Mouse (Mus musculus): ENCODE results near the gene Cask.

Cask gene

DNA sequence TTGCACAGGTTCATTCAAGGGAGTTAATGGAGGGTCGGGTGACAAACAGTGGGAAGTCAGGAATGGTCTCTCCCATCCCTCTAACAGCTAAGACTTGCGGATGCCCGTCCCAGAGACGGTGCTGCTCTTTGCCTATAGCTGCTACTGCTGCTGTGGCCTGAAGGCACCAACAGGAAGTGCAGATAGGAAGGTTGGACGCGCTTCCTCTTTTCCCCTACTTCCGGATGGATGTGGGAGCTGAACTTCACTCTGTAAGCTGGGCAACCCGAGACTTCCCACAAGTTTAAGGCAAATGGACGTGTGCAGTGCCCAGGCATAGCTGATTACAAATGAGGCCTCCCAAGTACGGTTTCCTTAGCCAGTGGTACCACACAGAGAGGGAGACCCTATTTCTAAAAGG, 333.1 kb downstream of the Cask start:
- DNase-seq (ENCODE audit: low spot score), result no peak

GRCm38 (mm10) chrX:13516451-13516850, 334.7 kb downstream of the Cask start:
- no peak for DNase-seq (ENCODE audit: low spot score)

- no peak for DNase-seq (ENCODE audit: low spot score)
Observed at GRCm38 (mm10) chrX:13513864-13514263, 337.3 kb downstream of the Cask start.

DNA sequence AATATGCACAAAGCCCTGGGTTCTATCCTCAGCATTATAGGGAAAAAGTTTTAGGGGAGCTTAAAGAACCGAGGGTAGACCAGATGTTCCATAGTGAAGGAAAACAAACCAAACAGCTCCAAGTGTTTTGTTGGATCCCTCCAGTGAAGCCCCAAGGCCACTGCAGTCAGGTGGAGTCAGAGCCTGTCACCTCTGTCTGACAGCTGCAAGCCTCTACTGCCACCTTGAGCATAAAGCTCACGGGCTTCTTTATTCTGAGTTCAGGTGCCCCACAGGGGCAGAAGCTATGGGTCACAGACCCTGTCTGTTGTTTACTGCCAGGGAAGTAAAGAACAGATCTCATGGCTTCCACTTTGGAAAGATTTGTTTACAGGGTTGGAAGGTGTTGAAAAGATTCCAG, 338.0 kb downstream of the Cask start:
- DNase-seq (ENCODE audit: low spot score), result no peak

- DNase-seq (ENCODE audit: low spot score), result no peak
Observed at GRCm38 (mm10) chrX:13506376-13506775, 344.8 kb downstream of the Cask start.

DNA sequence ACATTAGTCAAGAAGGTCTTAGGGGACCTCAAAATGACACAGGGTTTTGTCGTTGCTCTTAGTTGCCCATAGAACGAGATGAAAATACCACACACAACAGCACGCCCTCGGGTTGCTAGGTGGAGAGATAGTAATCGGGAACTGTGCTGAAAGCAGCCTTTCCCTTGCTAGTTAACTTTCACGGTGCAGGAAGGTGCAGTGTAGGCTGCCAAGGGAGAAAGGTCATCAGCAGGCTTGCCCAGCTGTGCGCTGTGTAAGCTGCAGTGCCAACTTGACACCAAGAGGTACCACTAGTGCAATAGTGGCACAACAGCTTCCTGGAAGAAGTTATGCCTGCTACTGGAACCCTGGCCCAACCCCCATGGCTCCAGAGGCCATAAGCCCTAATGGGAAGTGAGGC, 346.8 kb downstream of the Cask start:
- no peak for DNase-seq (ENCODE audit: low spot score)

- DNase-seq (ENCODE audit: low spot score), result no peak
Observed at GRCm38 (mm10) chrX:13502862-13503375, 348.2 kb downstream of the Cask start.

DNA sequence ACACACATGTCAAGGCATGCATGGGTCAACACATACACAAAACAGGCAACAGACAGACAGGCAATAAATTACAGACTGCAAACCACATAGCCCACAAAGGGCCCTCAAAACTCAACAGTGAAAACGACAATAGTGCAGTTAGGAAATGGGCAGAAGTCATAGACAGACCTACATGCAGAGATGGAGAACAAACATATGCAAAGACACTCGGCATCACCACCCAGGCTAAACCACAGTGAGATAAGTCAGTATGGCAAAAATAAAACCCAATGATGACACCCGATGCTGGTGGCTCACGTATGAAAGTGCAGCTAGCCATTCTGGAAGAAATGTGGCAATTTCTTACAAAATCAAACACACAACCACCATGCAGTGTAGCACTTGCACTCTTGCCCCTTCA, 350.9 kb downstream of the Cask start:
- no peak for DNase-seq (ENCODE audit: low spot score)

DNA sequence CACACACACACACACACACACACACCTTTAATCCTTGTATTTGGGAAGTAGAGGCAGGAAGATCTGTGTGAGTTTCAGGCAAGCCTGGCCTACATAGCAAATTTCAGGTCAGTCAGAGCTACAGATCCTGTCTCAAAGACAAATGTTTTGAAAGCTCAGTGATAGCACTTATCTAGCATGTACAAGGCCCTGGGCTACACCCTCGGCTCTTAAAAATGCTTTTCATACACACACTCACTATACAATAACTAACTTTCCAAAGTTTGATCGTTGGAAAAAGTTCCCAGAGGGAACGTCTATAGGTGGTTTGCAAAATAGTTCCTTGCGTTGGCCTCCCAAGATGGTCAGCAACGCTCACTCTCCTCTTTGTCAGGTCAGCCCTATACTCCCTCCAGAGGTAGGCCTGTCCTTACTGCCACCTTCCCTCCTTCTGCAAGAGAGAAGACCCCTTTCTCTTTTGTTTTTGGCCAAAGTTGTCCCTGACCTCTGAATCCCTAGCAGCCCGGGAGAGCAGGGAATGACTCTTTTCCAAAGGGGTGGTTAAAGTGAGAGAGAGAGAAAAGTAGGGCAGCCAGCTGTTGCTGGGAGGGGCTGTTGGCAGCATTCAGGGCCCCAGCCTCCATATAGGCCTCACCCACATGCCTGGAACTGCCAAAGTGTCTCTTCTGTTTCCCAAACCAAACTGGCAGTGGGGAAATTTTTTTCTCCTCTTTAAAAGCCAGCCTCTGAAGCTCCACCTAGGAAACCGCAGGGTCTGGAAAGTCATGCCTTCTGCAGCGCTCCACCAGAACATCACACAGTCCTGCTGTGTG, 356.1 kb downstream of the Cask start:
- DNase-seq (ENCODE audit: low spot score), result no peak

DNA sequence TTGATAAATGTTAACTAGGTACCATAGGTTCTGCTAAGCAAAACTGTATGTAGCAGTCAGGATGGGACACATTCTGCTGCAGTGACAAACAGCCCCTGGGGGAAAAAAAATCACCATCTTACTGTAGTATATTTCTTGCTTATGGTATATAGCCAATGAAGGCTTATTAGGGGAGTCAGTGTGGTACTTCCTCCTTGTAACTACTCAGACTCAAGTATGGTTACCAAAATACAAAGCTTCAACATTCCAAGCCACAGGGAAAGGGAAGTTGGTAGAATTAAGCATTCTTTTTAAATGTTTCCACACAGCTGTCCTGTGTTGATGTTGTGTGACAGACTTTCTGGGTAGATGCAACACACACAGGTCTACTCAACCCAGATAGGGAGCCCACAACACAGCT, 358.2 kb downstream of the Cask start:
- no peak for DNase-seq (ENCODE audit: low spot score)

DNA sequence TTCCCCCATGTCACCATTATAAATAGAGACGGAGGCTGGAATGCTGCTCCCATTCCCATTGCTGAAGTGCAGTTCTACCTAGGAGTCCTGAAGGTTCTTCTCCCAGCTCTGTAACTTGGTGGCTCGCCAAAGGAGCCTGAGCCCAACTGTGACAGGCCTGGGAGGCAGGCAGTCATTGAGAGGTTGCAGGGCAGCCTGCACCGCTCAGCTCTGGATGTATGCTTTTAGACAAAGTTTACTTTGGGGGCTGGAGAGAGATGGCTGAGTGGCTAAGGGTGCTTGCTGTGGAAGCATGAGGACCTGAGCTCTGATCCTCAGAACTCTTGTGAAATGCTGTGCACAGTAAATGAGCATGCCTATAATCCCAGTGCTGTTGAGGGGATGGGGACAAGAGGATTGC, 360.2 kb downstream of the Cask start:
- DNase-seq (ENCODE audit: low spot score), result no peak

GRCm38 (mm10) chrX:13489761-13490160, 361.4 kb downstream of the Cask start:
- DNase-seq (ENCODE audit: low spot score), result no peak

GRCm38 (mm10) chrX:13489001-13489400, 362.2 kb downstream of the Cask start:
- no peak for DNase-seq (ENCODE audit: low spot score)

- DNase-seq (ENCODE audit: low spot score), result no peak
Observed at GRCm38 (mm10) chrX:13484447-13484846, 366.7 kb downstream of the Cask start.

GRCm38 (mm10) chrX:13482576-13482975, 368.6 kb downstream of the Cask start:
- DNase-seq (ENCODE audit: low spot score), result no peak

DNA sequence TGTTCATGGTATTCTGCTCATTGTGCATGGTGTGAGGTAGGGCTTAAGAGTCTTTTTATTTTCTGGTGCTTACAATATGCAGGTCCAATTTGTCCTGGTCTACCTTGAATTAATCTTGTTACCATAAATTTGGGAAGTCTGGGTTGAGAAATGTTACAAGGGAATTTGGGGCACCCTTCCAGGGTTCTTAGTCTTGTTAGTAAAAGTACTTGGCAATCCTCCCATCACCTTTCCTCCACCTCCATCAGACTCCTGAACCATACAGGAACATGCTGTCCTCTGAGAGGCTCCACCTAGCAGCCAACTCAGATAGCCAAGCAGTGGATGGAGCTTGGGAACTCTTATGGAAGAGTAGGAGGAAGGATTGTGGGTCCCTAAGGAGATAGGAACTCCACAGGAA, 371.6 kb downstream of the Cask start:
- no peak for DNase-seq (ENCODE audit: low spot score)

GRCm38 (mm10) chrX:13478298-13478697, 372.9 kb downstream of the Cask start:
- DNase-seq (ENCODE audit: low spot score), result no peak

- no peak for DNase-seq (ENCODE audit: low spot score)
Observed at GRCm38 (mm10) chrX:13477596-13477995, 373.6 kb downstream of the Cask start.

- DNase-seq (ENCODE audit: low spot score), result no peak
Observed at GRCm38 (mm10) chrX:13475382-13475781, 375.8 kb downstream of the Cask start.

GRCm38 (mm10) chrX:13472751-13473225, 378.4 kb downstream of the Cask start:
- no peak for DNase-seq (ENCODE audit: low spot score)

GRCm38 (mm10) chrX:13471925-13472324, 379.2 kb downstream of the Cask start:
- no peak for DNase-seq (ENCODE audit: low spot score)

DNA sequence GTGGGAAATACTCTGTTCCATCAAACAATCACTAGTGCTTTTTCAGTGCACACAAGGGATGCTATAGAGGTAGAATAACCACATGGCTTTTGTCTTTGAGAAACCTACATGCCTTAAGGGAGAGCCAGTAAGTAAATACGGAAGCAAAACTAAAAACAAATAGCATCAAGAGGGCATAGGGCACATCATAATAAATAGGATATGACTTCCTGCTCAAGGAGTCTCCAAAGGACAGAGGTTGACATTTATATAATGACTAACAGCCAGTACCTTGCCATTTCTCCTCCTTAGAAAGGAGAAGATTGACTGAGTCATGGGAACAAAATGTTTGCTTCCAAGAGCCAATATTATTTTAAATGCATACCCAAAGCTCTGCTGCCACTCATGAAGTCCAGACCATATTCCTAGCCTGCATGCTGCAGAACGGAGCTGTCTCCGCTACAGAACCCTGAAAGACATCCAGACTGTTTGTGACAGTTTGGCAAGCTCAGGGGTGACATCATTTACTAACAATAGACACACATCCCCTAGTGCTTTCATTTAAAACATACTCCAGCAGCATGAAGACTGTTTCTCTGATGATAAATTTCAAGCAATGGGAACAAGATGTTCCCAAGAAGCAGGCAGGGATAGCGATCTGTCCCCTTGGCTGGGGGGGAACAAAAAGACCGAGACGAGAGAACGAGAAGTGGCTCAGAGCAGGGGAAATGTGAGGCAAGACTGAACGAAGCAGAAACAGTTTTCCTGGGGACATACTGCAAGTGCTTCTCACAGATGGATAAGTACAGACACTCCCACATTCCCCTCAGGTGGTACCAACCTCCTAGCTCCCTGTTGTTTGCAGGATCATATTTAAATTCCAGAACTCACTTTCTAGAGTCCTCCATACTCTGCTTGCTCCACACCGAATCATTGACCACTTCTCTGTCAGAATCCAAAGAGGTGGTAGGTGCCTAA, 381.7 kb downstream of the Cask start:
- no peak for DNase-seq (ENCODE audit: low spot score)

DNA sequence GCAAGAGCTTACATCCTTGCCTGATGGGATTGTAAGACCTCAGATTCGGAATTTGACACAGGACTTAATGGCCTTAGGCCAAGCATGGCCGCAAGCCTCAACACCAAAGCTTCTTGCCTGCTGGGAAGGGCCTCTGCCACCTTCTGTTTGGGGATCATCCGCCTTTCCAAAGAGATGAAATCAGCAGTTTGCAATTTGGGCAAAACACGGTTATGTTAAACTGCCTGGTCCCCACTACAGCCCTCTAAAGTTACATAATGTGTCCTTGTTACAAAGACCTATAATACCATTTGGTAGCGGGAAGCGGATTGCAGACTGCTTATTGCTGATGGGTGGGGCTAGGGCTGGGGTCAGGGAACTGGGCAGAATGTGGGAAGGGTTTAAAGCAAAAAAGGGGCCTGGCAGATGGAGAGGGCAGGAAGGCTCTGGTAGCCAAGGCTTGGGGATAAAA, 384.0 kb downstream of the Cask start:
- no peak for DNase-seq (ENCODE audit: low spot score)
